Mouse (Mus musculus): ENCODE results near the gene Gm17949. TPM values are rescaled to one million over a fixed set of nuclear protein-coding genes. Genes with fewer than 3 reads are reported as not detected.

Gene Gm17949
- total RNA-seq, 2 experiments from 2014 or later: not detected

Other genes with a start within 250 kb of the Gm17949 start
- 10 to 100 TPM; 21.0 to 23.0 TPM for gene Dus3l, start 246.7 kb upstream of the Gm17949 start, total RNA-seq (2021)
- under 1 TPM; 0.27 to 0.43 TPM for gene Prr22, start 241.2 kb upstream of the Gm17949 start, total RNA-seq (2021)
- 10 to 100 TPM in 1 of 2 experiments, 1 to 10 TPM in 1; 6.5 to 10.5 TPM for gene Rfx2, start 180.5 kb upstream of the Gm17949 start, total RNA-seq (2021)
- not detected for gene Acsbg2, start 137.0 kb upstream of the Gm17949 start, total RNA-seq (2021)
- under 1 TPM; 0.10 to 0.12 TPM for gene 1700061G19Rik, start 136.0 kb upstream of the Gm17949 start, total RNA-seq (2021)
- 10 to 100 TPM; 28.3 to 30.8 TPM for gene Mllt1, start 76.1 kb upstream of the Gm17949 start, total RNA-seq (2021)
- gene Acer1, start 29.3 kb upstream of the Gm17949 start, total RNA-seq (2021): not detected
- 10 to 100 TPM; 60.1 to 60.6 TPM for gene Clpp, start 21.2 kb upstream of the Gm17949 start, total RNA-seq (2021)
- gene Alkbh7, start 14.1 kb upstream of the Gm17949 start, total RNA-seq (2021): 10 to 100 TPM; 46.7 to 50.4 TPM
- not detected for gene Pspn, start 11.5 kb upstream of the Gm17949 start, total RNA-seq (2021)
- gene Gtf2f1, start 181 bp upstream of the Gm17949 start, total RNA-seq (2021): 10 to 100 TPM; 29.0 to 30.0 TPM
- gene Khsrp, start 20.1 kb downstream of the Gm17949 start, total RNA-seq (2021): 10 to 100 TPM; 81.4 to 83.4 TPM
- not detected for gene Slc25a41, start 30.2 kb downstream of the Gm17949 start, total RNA-seq (2021)
- under 1 TPM; 0.35 to 0.57 TPM for gene Crb3, start 47.6 kb downstream of the Gm17949 start, total RNA-seq (2021)
- gene Slc25a23, start 48.4 kb downstream of the Gm17949 start, total RNA-seq (2021): 10 to 100 TPM; 75.0 to 86.6 TPM
- 1 to 10 TPM; 1.3 to 2.3 TPM for gene Dennd1c, start 67.0 kb downstream of the Gm17949 start, total RNA-seq (2021)
- 1 to 10 TPM; 7.0 to 7.4 TPM for gene Tubb4a, start 76.3 kb downstream of the Gm17949 start, total RNA-seq (2021)
- under 1 TPM; 0.67 to 0.79 TPM for gene Tnfsf9, start 93.9 kb downstream of the Gm17949 start, total RNA-seq (2021)
- not detected for gene Cd70, start 138.3 kb downstream of the Gm17949 start, total RNA-seq (2021)
- not detected for gene Tnfsf14, start 182.7 kb downstream of the Gm17949 start, total RNA-seq (2021)
- 10 to 100 TPM; 42.3 to 66.3 TPM for gene C3, start 216.7 kb downstream of the Gm17949 start, total RNA-seq (2021)
- gene Gpr108, start 237.0 kb downstream of the Gm17949 start, total RNA-seq (2021): 10 to 100 TPM; 26.5 TPM
- 10 to 100 TPM; 57.8 to 72.1 TPM for gene Trip10, start 238.0 kb downstream of the Gm17949 start, total RNA-seq (2021)